Mouse (Mus musculus): ENCODE results near the gene Art2b.
"Not testable (repeated sequence)": the region's sequence is repeated elsewhere in the genome, so short reads cannot be mapped to it uniquely, and the experiment has no call there.

Gene Art2b

DNA sequence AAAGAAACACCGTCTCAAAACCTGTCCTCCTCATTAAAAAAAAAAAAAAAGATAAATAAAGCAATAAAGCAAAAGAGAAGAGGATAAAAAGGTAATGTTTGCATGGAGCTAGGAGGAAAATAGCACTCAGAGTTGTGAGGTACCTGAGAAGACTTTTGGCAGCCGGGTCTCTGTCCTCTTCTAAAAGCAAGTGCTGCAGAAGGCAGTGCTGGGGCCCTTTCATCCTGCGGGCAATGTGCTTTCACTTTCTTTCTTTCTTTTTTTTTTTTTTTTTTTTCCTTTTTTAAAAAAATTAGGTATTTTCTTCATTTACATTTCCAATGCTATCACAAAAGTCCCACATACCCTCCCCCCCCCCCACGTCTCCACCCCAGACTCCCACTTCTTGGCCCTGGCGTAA, at the start of gene Art2b:
Gene Art2b, minus strand, starts transcription at position 193 of the 400 bp plus-strand sequence.
- no peak for DNase-seq (ENCODE audit: low read depth, low spot score)

DNA sequence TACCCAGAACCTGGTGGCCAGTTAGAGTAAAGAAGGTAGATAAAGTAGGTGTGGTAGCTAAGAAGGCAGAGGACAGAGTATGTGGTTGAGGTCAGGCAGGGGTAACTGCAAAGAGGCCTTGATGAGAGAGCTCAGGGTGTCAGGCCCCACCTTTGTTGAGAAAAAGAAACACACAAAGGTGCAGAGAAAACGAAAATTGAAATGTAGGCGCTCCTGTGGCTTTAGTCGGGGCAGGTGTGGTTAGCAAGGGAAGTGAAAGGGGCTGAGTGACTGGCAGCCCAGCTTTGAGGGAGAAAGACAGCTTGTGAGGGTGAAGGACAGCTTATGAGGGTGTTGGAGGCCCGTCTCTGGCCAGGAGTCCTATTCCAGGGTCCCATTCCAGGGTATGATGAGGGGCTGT, 49.1 kb upstream of the Art2b start:
- no peak for DNase-seq (ENCODE audit: low read depth, low spot score)

DNA sequence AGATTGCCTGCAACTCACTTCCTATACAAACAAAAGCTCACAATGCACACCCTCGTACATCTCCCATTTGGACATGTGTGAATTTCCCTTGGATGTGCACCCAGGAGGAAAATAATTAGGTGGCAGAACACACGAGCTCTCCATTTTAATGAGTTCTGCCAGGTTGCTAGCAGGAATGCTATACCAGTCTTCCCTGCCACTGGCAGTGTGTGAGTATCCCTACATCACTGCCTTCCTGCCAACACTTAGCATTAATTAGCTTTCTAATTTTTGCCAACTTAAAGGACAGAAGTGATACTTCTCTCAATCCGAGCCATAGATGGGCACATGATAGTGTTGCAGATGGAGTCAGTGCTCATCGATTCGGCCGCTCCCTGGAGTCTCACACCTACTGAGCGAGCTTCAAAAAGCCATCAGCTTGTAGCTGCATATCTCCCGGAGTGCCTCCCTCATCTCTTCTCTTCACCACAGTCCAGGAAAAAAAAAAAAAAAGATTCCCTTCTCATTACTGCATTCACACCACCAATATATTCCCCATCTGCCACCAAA, 48.3 kb upstream of the Art2b start:
- DNase-seq (ENCODE audit: low read depth, low spot score) = no peak

DNA sequence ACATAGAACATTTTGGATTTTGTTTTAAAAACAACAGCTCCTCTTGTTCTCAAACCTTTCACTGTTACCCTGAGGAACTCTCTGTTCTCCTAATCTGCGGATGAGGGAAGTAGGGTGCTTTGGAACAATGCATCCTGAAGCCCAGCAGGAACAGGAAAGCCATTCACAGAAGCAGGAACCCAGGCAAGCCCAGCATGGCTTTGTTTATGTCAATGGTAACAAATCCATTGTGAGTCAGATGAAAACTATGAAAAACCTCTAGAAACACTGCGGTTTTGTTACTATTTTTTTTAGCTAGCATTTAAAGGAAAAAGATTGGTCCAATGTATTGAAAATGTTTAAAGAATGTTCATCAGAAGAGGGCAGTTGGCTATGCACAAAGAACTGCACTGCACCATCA, 43.1 kb upstream of the Art2b start:
- DNase-seq (ENCODE audit: low read depth, low spot score) = no peak

DNA sequence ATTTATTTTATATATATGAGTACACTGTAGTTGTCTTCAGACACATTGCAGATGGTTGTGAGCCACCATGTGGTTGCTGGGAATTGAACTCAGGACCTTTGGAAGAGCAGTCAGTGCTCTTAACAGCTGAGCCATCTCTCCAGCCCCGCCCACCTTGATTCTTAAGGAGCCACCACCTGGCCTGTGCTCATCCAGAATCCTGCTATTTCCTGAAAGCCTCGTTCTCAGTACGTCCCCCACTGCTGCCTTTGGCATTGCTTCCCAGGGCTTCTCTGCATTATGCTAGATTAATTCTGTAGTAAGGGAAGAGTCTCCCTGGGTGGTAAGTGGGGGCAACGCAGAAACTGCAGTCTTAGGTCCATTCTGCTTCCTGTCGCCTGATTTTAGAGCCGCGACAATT, 41.8 kb upstream of the Art2b start:
- DNase-seq (ENCODE audit: low read depth, low spot score) = not testable (repeated sequence)

DNA sequence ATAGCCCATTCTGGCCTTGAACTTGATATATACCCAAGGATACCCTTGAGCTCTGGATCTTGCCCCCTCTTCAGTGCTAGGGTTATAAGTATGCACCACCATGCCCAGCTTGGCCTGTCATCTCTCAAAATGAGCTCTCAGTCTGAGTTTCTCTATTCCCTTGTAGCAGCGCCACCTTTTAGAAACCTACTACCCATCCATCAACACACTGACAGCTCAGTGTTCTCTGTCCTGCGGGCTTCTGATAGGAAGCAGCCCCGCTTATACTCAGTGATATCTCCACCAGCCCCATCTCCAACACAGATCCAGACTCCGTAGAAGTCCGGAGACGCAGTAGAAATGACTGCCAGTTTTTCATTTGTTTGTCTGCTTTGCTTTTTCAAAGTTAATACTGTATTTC, 38.9 kb upstream of the Art2b start:
- no peak for DNase-seq (ENCODE audit: low read depth, low spot score)

DNA sequence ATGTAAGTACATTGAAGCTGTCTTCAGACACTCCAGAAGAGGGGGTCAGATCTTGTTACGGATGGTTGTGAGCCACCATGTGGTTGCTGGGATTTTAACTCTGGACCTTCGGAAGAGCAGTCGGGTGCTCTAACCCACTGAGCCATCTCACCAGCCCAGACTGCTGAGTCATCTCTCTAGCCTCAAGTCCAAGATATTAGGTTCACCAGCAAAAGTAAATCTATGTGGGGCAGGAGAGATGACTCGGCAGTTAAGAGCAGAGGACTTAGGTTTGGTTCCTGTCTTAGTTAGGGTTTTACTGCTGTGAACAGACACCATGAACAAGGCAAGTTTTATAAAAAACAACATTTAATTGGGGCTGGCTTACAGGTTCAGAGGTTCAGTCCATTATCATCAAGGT, 36.5 kb upstream of the Art2b start:
- not testable (repeated sequence) for DNase-seq (ENCODE audit: low read depth, low spot score)

DNA sequence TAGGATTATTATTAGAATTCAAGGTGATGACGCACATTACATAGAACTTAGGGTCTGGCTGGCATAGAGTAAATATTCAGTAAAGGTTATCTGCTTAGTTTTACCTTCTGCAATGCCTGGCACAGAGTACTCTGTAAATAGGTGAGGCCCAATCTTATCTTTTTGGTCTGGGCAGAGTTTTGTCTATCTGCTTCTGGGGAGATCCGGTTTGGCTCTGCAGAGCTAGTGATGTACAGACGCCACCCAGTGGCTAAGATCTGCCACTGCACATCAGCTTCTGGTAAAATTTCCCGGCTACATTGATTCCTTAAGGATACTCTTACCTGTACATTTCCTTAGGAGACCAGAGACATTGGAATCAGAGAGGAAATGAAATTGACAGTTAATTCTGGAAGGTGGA, 35.0 kb upstream of the Art2b start:
- peak; percentile 42 for DNase-seq (ENCODE audit: low read depth, low spot score)

DNA sequence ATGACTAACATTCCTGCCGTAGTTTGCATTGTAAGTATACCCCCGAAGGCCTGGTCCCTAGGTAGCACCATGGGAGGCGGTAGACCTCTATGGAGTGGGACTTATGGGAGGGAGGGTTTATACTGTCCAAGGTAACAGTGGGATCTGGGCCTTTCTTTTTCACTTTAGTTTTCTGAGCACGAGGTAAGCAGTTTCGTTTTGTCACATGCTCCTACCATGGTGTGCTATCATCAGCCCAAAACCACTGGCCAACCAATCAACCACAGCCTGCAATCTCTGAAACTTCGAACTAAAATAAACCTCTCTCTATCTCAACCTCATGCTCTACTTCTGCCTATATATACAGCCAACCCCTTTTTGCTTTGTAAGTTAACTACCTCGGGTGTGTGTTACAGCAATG, 32.9 kb upstream of the Art2b start:
- DNase-seq (ENCODE audit: low read depth, low spot score) = no peak

DNA sequence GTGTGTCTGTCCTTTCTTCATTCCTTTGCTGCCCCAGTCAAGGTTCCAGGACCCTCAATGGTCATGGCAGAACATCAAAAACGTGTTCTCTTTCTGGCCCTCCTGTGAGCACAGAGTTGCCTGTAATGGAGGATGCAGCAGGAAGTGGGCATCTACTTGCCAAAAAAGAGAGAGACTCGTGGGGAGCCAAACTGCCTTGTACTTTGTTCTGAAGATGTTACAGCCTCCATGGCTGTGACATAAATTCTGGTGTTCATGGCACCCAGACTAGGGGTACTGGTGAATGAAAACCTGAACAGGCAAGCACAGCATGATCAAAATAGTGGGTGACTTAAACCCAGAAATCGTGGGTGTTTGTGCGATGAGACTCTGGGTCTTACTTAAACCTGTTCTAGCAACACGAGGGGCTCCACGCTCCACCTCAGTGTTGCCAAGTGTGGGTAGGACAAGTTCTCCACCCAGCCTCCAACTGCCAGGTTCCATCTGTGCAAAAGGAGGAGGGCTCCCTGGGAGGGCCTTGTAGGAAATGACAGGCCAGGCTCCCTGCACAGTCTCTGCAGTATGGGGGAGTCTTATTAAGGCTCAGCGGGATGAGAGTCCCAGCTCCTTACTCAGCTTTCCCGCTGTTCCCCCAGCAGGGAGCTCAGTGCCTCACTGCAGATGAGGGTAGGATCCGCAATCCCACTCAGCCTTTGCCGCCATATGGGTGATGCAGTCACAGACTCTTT, 32.2 kb upstream of the Art2b start:
- DNase-seq (ENCODE audit: low read depth, low spot score) = peak; percentile 94

DNA sequence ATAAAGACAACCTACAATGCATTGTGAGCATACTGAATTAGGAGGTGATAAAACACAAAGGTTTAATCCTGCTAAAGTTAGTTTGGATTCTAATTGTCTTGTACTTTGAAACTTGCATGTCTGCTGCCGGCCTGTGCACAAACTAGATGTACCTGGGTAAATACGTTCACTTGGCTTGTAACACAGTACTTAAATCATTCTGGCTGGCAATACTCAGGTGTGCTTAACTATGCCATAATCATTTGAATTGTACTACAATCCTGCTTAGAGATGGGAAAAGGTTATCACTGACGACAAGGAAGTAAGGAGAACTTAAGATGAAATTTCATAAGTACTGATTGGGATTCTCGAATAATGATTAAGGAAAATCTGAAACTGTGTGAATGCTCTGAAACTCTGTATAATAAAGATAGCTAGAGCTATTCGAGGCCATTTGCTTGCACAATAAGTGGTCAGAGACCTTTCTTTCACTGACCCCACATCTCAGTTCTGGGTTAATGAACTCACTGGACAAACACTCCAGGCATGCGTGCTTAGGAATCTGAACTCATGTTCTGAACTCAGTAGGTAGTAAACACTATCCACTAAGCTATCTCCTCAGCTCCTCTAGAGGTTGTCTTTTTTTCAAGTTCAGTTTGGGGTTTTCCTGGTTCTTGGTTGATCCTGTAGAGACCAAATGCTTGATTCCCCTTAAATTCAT, 30.9 kb upstream of the Art2b start:
- no peak for DNase-seq (ENCODE audit: low read depth, low spot score)

DNA sequence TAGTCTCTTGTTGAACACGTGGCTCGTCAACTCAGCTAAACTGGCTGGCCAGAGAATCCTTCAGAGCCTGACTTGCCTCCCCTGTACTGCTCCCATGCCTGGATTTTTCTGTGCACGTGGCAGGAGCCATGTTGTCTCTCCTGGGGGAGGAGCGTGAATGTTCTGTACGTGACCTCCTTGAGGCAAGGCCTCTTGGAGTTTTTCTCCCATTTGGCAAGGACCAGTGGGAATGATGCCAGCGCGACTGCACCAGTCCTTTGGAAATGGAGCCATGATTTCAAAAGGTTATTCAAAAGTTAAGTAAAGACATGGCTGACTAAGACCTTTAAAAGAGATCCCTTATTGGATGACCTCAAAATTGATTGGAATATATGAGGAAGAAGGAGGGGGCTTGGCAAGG, 30.0 kb upstream of the Art2b start:
- DNase-seq (ENCODE audit: low read depth, low spot score) = no peak

DNA sequence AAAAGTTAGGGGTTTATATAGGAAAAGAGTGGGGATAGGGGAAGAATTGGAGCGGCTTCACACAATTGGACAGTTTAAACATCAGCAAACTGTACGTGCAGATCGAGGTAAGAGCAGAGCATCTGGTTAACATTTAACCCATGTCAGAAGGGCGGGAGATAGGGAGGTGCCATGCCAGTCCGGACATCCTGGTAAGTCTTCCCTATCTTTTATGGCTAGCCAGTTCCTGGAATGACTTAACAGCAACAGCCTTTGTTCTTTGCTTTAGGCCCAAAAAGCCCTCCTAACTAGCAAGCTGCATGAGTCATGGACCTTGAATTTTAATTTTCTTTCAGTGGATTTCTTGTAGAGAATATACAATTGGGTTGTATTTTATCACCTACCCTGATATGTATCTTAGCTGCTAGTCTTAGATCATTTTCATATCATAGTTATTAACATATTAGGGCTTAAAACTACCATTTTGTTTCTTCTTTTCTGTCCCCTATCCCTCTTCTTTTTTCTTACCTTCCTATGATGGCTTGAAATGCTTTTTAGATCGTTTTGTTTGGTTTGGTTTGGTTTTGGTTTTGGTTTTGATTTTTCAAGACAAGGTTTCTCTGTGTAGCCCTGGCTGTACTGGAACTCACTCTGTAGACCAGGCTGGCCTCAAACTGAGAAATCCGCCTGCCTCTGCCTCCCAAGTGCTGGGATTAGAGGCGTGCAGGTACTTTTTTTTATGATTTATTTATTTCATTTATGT, 27.6 kb upstream of the Art2b start:
- DNase-seq (ENCODE audit: low read depth, low spot score) = not testable (repeated sequence)

DNA sequence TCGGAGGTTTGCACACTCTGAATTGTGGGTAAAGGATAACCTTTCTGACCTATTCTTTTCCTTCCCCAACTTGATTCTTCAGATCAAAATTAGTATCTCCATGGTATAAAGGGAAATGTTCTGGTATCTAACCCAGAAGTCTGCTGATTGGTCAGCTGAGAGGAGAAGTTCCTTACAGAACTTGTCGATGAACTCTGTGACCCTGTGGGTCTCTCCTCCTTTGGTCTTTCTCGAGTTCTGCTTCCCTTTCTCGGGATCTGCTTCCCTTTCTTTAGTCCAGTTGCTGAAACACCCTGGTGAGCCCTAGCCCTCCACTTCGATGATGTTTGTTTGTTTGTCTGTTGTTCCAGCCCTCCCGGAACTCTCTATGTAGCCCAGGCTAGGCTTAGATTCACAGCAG, 22.4 kb upstream of the Art2b start:
- DNase-seq (ENCODE audit: low read depth, low spot score) = no peak

DNA sequence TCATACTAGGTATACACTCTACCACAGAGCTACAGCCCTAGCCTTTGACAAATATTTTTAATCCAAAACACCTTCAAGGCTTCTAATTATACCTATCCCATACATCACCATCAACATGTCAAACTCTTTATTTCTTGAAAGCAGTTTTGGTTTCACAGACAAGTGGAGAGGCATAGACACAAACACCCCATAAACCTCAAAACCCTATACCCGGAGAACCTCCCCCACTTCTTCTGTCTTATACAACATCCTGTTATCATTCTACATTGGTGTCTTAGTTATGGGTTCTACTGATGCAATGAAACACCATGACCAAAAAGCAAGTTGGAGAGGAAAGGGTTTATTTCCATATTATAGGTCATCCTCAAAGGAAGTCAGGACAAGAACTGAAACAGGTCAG, 15.0 kb upstream of the Art2b start:
- no peak for DNase-seq (ENCODE audit: low read depth, low spot score)

DNA sequence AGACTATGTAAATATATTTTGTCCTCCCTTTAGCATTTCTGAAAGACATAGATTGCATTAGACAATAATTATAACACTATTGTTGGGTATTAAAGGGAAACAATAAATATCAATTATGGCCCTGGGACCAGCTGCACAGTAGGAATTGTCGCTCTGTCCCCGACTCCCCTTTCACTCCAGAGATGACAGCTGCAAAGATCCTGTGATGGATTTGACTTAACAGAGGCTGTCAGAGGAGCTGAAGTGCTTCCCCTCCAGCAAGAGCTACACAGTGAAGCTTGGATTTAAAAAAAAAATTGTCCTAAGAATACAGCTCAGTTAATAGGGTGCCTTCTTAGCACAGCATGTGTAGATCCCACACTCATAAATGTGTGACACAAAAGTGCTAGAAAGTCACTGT, 13.1 kb upstream of the Art2b start:
- no peak for DNase-seq (ENCODE audit: low read depth, low spot score)

DNA sequence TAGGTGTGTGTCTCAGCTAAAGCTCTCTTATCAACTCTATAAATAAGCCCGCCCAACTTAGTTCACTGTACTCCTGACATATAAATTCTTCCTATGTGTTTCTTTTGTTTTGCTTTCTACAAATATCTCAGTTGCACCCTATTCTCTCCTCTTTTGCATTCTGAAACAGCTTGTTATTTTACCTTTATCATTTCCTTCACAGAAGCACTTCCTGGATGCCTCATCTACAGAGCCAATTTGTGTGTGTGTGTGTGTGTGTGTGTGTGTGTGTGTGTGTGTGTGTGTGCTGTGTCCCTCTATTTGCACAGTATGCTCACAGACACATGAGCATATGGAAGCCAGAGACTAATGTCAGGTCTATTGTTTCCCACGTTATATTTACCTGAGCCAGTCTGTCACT, 9.6 kb upstream of the Art2b start:
- no peak for DNase-seq (ENCODE audit: low read depth, low spot score)

DNA sequence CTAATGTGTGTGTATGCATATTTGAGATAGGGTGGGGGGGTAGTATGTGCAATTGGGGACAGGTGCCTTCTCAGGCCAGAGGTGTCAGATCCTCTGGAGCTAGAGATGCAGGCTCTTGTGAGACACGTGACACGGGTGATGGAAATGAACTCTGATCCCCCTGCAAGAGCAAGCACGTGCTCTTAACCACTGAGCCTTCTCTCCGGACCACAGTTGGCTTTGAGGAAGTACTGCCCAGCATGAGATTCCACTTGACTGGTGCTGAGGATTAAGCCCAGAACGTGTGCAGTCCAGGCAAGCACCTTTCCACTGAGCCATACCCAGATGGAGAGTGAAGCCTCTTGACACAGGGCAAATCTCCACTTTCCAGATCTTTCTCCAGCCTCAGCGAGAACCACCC, 1.1 kb downstream of the Art2b start:
- DNase-seq (ENCODE audit: low read depth, low spot score) = not testable (repeated sequence)

DNA sequence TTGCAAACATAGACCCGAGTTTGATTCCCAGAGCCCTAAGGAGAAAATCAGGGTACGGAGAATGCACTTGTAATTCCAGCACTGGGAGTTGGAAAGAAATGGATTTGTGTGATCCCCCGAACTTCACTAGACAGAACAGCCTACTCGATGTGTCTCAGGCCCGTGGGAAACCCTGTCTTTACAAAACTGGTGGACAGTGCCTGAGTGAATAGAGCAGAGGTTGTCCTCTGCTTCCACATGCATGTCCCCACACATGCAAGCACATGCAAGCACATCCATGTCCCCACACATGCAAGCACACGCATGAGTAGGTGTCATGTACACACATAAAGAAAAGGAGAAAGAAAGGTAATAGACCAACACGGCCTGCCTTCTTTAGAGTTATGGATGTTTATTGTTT, 3.4 kb downstream of the Art2b start:
- DNase-seq (ENCODE audit: low read depth, low spot score) = no peak

DNA sequence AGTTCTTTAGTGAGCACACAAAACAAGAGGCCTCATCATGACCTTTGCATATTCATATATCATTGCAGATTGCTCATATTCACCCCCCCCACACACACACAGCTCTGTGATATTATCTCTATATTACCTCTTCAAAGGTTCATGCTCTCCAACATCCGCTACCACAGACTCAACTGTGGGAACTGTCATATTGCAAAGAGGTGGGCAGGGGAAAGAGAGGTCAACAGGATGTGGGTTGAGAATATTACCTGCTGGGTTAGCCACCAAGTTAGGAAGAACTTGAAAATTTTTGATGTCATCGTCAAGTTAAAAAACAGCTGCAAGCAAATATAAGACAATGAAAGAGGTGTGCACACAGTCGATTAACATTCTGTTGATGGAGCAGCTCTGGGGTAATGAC, 4.5 kb downstream of the Art2b start:
- DNase-seq (ENCODE audit: low read depth, low spot score) = not testable (repeated sequence)

DNA sequence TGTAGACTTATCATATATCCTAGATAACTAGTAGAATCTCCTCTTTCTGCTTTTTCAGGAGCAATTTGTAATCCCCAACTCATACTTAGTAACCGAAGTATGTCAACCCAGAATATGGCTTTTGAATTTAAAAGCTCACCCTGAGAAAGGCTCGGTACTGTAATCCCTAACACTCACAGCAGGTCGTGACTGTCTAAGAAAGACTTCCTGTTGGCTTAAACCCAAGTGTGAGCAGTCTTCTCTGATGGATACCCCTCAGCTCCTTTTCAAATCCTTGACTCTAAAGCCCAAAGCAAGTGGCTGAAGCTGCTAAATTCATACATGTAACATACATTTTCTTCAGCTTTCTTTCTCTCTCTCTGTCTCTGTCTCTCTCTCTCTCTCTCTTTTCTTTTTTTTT, 11.0 kb downstream of the Art2b start:
- DNase-seq (ENCODE audit: low read depth, low spot score) = no peak

DNA sequence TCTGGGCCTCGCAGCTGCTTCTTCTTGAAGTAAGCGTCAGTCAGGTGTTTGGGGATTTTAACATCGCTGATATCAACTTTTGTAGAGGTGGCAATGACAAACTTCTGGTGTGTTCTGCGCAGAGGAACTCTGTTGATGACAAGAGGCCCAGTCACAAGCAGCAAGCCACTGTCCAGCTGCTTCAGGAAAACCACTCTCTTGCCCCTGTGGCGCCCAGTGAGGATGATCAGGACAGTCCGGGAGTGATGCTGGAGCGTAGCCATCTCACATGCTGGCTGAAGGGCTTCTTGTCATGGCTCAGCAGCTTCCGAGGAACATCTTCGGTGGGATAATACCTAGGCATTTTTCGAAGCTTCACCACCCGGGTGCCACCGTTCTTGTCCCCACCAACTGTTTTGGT, 11.8 kb downstream of the Art2b start:
- not testable (repeated sequence) for DNase-seq (ENCODE audit: low read depth, low spot score)
